Mouse (Mus musculus): ENCODE data around the gene Spta1.

The Spta1 gene

DNA sequence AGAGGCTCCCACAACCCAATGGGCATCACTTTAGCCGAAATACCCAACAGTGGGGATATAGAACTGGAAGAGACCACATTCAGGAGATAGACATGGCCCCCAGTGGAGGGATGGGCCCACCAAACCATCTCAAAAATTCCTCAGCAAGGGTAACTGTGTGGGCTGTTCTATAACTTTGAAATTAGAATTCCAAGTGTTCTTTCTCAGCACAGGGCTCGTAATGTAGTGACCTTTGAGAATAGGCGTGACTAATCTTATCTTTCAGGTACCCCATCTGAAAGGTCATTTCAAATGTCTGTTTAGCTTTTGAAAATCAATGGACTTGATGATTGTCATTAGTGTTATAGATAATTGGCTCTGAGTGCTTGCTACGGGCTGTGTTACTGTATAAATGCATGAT lies 95.2 kb downstream of the Spta1 start:
- no peak for DNase-seq

DNA sequence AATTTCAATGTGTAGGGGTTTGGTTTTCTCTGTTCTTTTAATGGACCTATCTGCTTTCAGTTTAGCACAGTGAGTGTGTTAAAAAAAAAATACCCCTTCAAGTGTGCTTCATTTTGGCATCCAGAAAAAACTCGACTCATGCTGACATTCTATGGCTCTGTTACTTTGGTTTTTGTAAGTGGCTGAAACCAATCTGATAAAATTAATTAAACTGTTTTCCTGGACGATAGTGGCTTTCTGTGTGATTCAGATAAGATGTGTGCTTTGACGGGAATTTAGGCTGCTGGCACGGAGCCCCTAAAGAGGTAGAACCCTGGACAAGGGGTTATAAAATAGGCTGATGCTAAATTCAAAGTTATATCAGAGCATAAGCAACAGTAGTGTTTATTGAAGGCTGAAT lies 96.6 kb downstream of the Spta1 start:
- no peak for DNase-seq

- DNase-seq, result no peak
Observed at GRCm38 (mm10) chr1:174270643-174271042, 98.1 kb downstream of the Spta1 start.

Data from embryo, embryonic 11 days (tissue).